ENCODE assay signal across 8 mouse cellular contexts in the genomic region with DNA sequence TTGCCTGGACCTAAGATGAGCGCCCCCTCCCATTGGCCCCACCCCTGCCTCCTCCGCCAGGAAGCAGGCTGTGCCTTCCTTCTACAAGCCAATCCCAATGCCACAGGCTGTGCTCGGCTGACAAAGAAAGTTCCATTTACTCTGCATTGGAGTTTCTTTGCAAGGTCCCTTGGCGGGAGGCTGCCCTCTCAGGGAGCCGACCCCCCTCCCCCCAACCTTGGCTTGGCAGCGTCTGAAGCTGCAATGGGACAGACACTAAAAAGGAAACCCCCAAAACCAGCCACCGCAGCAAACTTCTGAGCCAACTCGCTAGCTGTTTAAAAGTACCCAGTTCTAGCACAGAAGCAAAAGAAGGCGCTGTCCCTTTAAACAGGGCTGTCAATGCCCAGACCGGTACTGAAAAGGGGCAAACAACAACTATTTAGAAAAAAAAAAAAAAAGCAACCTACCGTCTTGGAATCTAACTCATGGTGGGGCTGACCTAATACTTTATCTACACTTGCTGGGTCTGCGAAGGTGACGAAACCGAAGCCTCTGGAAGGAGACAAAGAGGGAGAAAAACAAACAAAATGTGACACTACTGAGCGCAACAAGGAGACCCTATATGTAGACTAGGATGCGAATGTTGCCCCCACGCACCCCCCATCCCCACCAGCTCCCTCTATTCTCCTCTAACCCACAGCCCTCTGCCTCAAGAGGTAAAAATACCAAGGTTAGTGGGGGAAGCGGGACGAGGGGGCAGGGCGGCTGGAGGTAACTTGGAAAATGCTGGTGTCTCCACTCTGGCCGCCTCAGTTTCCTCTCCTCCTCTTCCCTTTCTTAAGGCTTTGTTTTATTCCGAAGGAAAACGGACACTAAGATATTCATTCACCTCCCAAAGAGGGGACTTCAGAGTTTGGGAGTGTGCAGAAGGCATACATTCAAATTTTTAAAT. TPM values are rescaled to one million over a fixed set of nuclear protein-coding genes. Genes with fewer than 3 reads are reported as not detected.
A peak's percentile ranks its signal among the peaks of the same experiment; 100 is the strongest.
DNase-seq lines count a peak whose midpoint lies in the region; ATAC-seq and TF ChIP-seq lines count a peak whose summit lies in the region.

No protein-coding gene starts in this region.

- peaks cover 51% of the 10 kb centered on the region for H3K4me1 ChIP-seq in heart, embryonic 10.5 days
- H3K4me1 ChIP-seq in lung, embryonic 14.5 days (ENCODE audit: insufficient read depth): peaks cover 11% of the 10 kb centered on the region

- no peaks in the 10 kb centered on the region for H3K27me3 ChIP-seq in heart, embryonic 10.5 days (ENCODE audit: insufficient read depth, poor library complexity, severe bottlenecking)
- no peaks in the 10 kb centered on the region for H3K27me3 ChIP-seq in lung, embryonic 14.5 days (ENCODE audit: insufficient read depth, low read length)

- H3K4me2 ChIP-seq in lung, embryonic 14.5 days: peak overlapping the region; percentile 71

- no peak for ATAC-seq in lung, embryonic 14.5 days (ENCODE audit: insufficient read depth)
- ATAC-seq in erythroid progenitor cell, adult 5-6 weeks (replicated peaks; ENCODE audit: low FRiP score, poor library complexity, severe bottlenecking): no peak

- H3K4me3 ChIP-seq in heart, embryonic 10.5 days: peak overlapping the region; percentile 96
- peak overlapping the region; percentile 90 for H3K4me3 ChIP-seq in lung, embryonic 14.5 days (ENCODE audit: low read depth, low read length)

- TF ChIP-seq CTCF in lung, embryonic 14.5 days (IDR thresholded peaks at IDR 0.05; ENCODE audit: low read depth): no peak

- H3K9ac ChIP-seq in lung, embryonic 14.5 days: peak overlapping the region; percentile 97

- 1% methylated on average over 23 of the region's 23 CpGs for WGBS in heart, embryonic 10.5 days
- 2% methylated on average over 23 of the region's 23 CpGs for WGBS in lung, embryonic 14.5 days

- DNase-seq in heart, embryonic 10.5 days (ENCODE audit: low spot score): no peak
- DNase-seq in heart, adult 8-10 months (ENCODE audit: low spot score): no peak
- peak; percentile 32 to 54 for DNase-seq in adrenal gland, postnatal 36 days
- DNase-seq in frontal cortex, postnatal 14 days (ENCODE audit: low spot score in 2 of 2): peak; percentile 39 to 56
- peak; percentile 55 for DNase-seq in kidney, postnatal 10 days
- DNase-seq in lung, embryonic 14.5 days: peak; percentile 51
- peak; percentile 57 for DNase-seq in retina, postnatal 1 day

- no peaks in the 10 kb centered on the region for H3K9me3 ChIP-seq in heart, embryonic 10.5 days
- H3K9me3 ChIP-seq in lung, embryonic 14.5 days (ENCODE audit: low read depth, low read length): no peaks in the 10 kb centered on the region

- H3K27ac ChIP-seq in heart, embryonic 10.5 days: peak overlapping the region; percentile 100
- H3K27ac ChIP-seq in lung, embryonic 14.5 days (ENCODE audit: low read depth): no peak overlapping the region; the same call in 1 of the 2 replicates

- peaks cover 21% of the 10 kb centered on the region for H3K36me3 ChIP-seq in heart, embryonic 10.5 days
- H3K36me3 ChIP-seq in lung, embryonic 14.5 days (ENCODE audit: insufficient read depth): peaks cover 19% of the 10 kb centered on the region

RNA-seq across cellular contexts. Expression of gene Msi2, which starts 2.0 kb away (rescaled TPM):
- polyA plus RNA-seq in heart, embryonic 10.5 days (2016; fragmentation: Nextera tagmentation; extraction: Ambion mirVana): 15.9 and 16.3 TPM in 2 replicates
- 100 to 1,000 TPM; 206 to 216 (median 210) TPM for total RNA-seq in heart, adult 8-10 months (2022)
- total RNA-seq in adrenal gland, postnatal 36 days (2021): 100 to 1,000 TPM; 181 to 262 TPM
- 12.7 TPM in 2 replicates for polyA plus RNA-seq in lung, embryonic 14.5 days (2014; fragmentation: Nextera tagmentation; extraction: Ambion mirVana)
- 8.4 and 10.5 TPM in 2 replicates for total RNA-seq in erythroid progenitor cell, adult 5-6 weeks (2015; ENCODE audit: low replicate concordance)
- total RNA-seq in erythroid progenitor cell, adult 5-6 weeks (2017; ENCODE audit: low replicate concordance): 18.1 and 44.6 TPM in 2 replicates

Comparison
In these comparisons a context has a peak if more than half of its experiments do, and no peak if none do; other contexts are left out.
1. DNase-seq: peak in adrenal gland, postnatal 36 days (2 of 2), frontal cortex, postnatal 14 days (2 of 2), kidney, postnatal 10 days (single experiment), lung, embryonic 14.5 days (single experiment) and retina, postnatal 1 day (single experiment); none in heart, embryonic 10.5 days (single experiment) and heart, adult 8-10 months (single experiment).
2. RNA of gene Msi2, which starts 2.0 kb away (total RNA-seq): 181 to 262 TPM in adrenal gland, postnatal 36 days and 206 to 216 TPM in heart, adult 8-10 months; 8.4 to 44.6 TPM in erythroid progenitor cell, adult 5-6 weeks; every median in the first group is over 4 times any median in the second.